Mouse (Mus musculus): ENCODE results near the gene Sidt2.
A peak's percentile ranks its signal among the peaks of the same experiment; 100 is the strongest.

Sidt2 gene

GRCm38 (mm10) chr9:45946872-45947183, 8.2 kb downstream of the Sidt2 start:
- DNase-seq (ENCODE audit: low read depth, low spot score), result no peak

- no peak for DNase-seq (ENCODE audit: low read depth, low spot score)
Observed at GRCm38 (mm10) chr9:45946182-45946871, 8.7 kb downstream of the Sidt2 start.

- DNase-seq (ENCODE audit: low read depth, low spot score), result peak; percentile 47
Observed at GRCm38 (mm10) chr9:45945721-45946120, 9.3 kb downstream of the Sidt2 start.

- peak; percentile 67 for DNase-seq (ENCODE audit: low read depth, low spot score)
Observed at GRCm38 (mm10) chr9:45944506-45945400, 10.3 kb downstream of the Sidt2 start.

GRCm38 (mm10) chr9:45943628-45944505, 11.2 kb downstream of the Sidt2 start:
- peak; percentile 71 for DNase-seq (ENCODE audit: low read depth, low spot score)

- DNase-seq (ENCODE audit: low read depth, low spot score), result no peak
Observed at GRCm38 (mm10) chr9:45942916-45943315, 12.1 kb downstream of the Sidt2 start.

- DNase-seq (ENCODE audit: low read depth, low spot score), result no peak
Observed at GRCm38 (mm10) chr9:45942464-45942863, 12.6 kb downstream of the Sidt2 start.

GRCm38 (mm10) chr9:45941329-45941888, 13.6 kb downstream of the Sidt2 start:
- peak; percentile 40 for DNase-seq (ENCODE audit: low read depth, low spot score)

- DNase-seq (ENCODE audit: low read depth, low spot score), result no peak
Observed at GRCm38 (mm10) chr9:45939794-45940193, 15.3 kb downstream of the Sidt2 start.

GRCm38 (mm10) chr9:45938952-45939637, 16.0 kb downstream of the Sidt2 start:
- DNase-seq (ENCODE audit: low read depth, low spot score), result no peak

- DNase-seq (ENCODE audit: low read depth, low spot score), result no peak
Observed at GRCm38 (mm10) chr9:45938088-45938487, 17.0 kb downstream of the Sidt2 start.

- peak; percentile 79 for DNase-seq (ENCODE audit: low read depth, low spot score)
Observed at GRCm38 (mm10) chr9:45936883-45937282, 18.2 kb downstream of the Sidt2 start.

GRCm38 (mm10) chr9:45935628-45936210, 19.3 kb downstream of the Sidt2 start, which contains the start of gene Tagln:
Gene Tagln, minus strand, starts transcription at chr9:45936058.
- DNase-seq (ENCODE audit: low read depth, low spot score), result no peak

GRCm38 (mm10) chr9:45932571-45933415, 22.3 kb downstream of the Sidt2 start:
- DNase-seq (ENCODE audit: low read depth, low spot score), result peak; percentile 71

- DNase-seq (ENCODE audit: low read depth, low spot score), result no peak
Observed at GRCm38 (mm10) chr9:45931958-45932357, 23.1 kb downstream of the Sidt2 start.

- no peak for DNase-seq (ENCODE audit: low read depth, low spot score)
Observed at GRCm38 (mm10) chr9:45929285-45929684, 25.8 kb downstream of the Sidt2 start.

- no peak for DNase-seq (ENCODE audit: low read depth, low spot score)
Observed at GRCm38 (mm10) chr9:45919895-45920294, 35.2 kb downstream of the Sidt2 start.

- DNase-seq (ENCODE audit: low read depth, low spot score), result peak; percentile 75
Observed at GRCm38 (mm10) chr9:45917041-45917934, 37.8 kb downstream of the Sidt2 start.

GRCm38 (mm10) chr9:45915659-45916058, 39.4 kb downstream of the Sidt2 start:
- peak; percentile 65 for DNase-seq (ENCODE audit: low read depth, low spot score)

Measured in brain, adult 2 months (tissue).